Mouse (Mus musculus): ENCODE results near the gene Guf1. TPM values are rescaled to one million over a fixed set of nuclear protein-coding genes. Genes with fewer than 3 reads are reported as not detected.

Guf1 gene
- total RNA-seq (2022), result 10 to 100 TPM; 13.7 to 16.1 (median 15.2) TPM

GRCm38 (mm10) chr5:69556628-69557403 is at the start of gene Guf1:
Guf1 (plus strand) TSS chr5:69556923.
- peak; percentile 91 for DNase-seq (ENCODE audit: low spot score in 2 of 2)

GRCm38 (mm10) chr5:69507045-69507444 is 49.7 kb upstream of the Guf1 start:
- no peak for DNase-seq (ENCODE audit: low spot score in 2 of 2)

GRCm38 (mm10) chr5:69511631-69512030 is 45.1 kb upstream of the Guf1 start:
- no peak for DNase-seq (ENCODE audit: low spot score in 2 of 2)

- DNase-seq (ENCODE audit: low spot score in 2 of 2), result no peak
These were observed 44.5 kb upstream of the Guf1 start for GRCm38 (mm10) chr5:69512203-69512602.

- DNase-seq (ENCODE audit: low spot score in 2 of 2), result no peak
These were observed 36.0 kb upstream of the Guf1 start for GRCm38 (mm10) chr5:69520661-69521278.

GRCm38 (mm10) chr5:69522064-69522463 is 34.7 kb upstream of the Guf1 start:
- no peak for DNase-seq (ENCODE audit: low spot score in 2 of 2)

- no peak for DNase-seq (ENCODE audit: low spot score in 2 of 2)
These were observed 32.8 kb upstream of the Guf1 start for GRCm38 (mm10) chr5:69523944-69524343.

- no peak for DNase-seq (ENCODE audit: low spot score in 2 of 2)
These were observed 15.0 kb upstream of the Guf1 start for GRCm38 (mm10) chr5:69541680-69542079.

- DNase-seq (ENCODE audit: low spot score in 2 of 2), result peak; percentile 14 to 40
These were observed 14.2 kb upstream of the Guf1 start, which contains the start of gene Yipf7 for GRCm38 (mm10) chr5:69542489-69542888. Yipf7 (minus strand) TSS chr5:69542648.

GRCm38 (mm10) chr5:69557404-69557935 is 747 bp downstream of the Guf1 start:
- DNase-seq (ENCODE audit: low spot score in 2 of 2), result no peak

- peak; percentile 57 to 65 for DNase-seq (ENCODE audit: low spot score in 2 of 2)
These were observed 35.1 kb downstream of the Guf1 start, which contains the start of gene Gnpda2 for GRCm38 (mm10) chr5:69591640-69592461. Gnpda2 (minus strand) TSS chr5:69592340.

GRCm38 (mm10) chr5:69601027-69601426 is 44.3 kb downstream of the Guf1 start:
- DNase-seq (ENCODE audit: low spot score in 2 of 2), result no peak

- DNase-seq (ENCODE audit: low spot score in 2 of 2), result no peak
These were observed 56.6 kb downstream of the Guf1 start for GRCm38 (mm10) chr5:69613209-69613796.

- no peak for DNase-seq (ENCODE audit: low spot score in 2 of 2)
These were observed 64.2 kb downstream of the Guf1 start for GRCm38 (mm10) chr5:69620899-69621298.

Other genes starting within 250 kb of the Guf1 start
- not detected for gene Kctd8, start 215.2 kb upstream of the Guf1 start, total RNA-seq (2022)
- 10 to 100 TPM; 76.0 to 98.4 (median 88.5) TPM for gene Yipf7, start 14.3 kb upstream of the Guf1 start, total RNA-seq (2022)
- gene Gnpda2, start 35.4 kb downstream of the Guf1 start, total RNA-seq (2022), result 1 to 10 TPM; 3.2 to 5.5 (median 4.1) TPM